Mouse (Mus musculus) ovary, adult 18-20 months (tissue): ENCODE data around the gene Stam2.

Experiments
- DNase-seq: peaks from one replicate; pipeline ENCODE4 v3.0.0; 2022; ENCODE audit warnings: low spot score, mixed read lengths

Gene Stam2

GRCm38 (mm10) chr2:52730891-52731290 lies 11.2 kb downstream of the Stam2 start:
- DNase-seq, result no peak

GRCm38 (mm10) chr2:52720231-52721025 lies 21.7 kb downstream of the Stam2 start:
- no peak for DNase-seq

- DNase-seq, result no peak
Observed at GRCm38 (mm10) chr2:52717076-52717475, 25.0 kb downstream of the Stam2 start.

- no peak for DNase-seq
Observed at GRCm38 (mm10) chr2:52715538-52715937, 26.5 kb downstream of the Stam2 start.

- DNase-seq, result no peak
Observed at GRCm38 (mm10) chr2:52714111-52714510, 28.0 kb downstream of the Stam2 start.

- DNase-seq, result no peak
Observed at GRCm38 (mm10) chr2:52710804-52711203, 31.3 kb downstream of the Stam2 start.

GRCm38 (mm10) chr2:52709417-52709816 lies 32.7 kb downstream of the Stam2 start:
- no peak for DNase-seq

GRCm38 (mm10) chr2:52701368-52702036 lies 40.6 kb downstream of the Stam2 start:
- DNase-seq, result no peak

- DNase-seq, result no peak
Observed at GRCm38 (mm10) chr2:52700352-52700751, 41.7 kb downstream of the Stam2 start.

- DNase-seq, result no peak
Observed at GRCm38 (mm10) chr2:52694604-52695003, 47.5 kb downstream of the Stam2 start.

- no peak for DNase-seq
Observed at GRCm38 (mm10) chr2:52691745-52692144, 50.3 kb downstream of the Stam2 start.

GRCm38 (mm10) chr2:52686601-52687000 lies 55.5 kb downstream of the Stam2 start:
- no peak for DNase-seq

GRCm38 (mm10) chr2:52677589-52677988 lies 64.5 kb downstream of the Stam2 start:
- DNase-seq, result no peak

- DNase-seq, result no peak
Observed at GRCm38 (mm10) chr2:52676913-52677303, 65.2 kb downstream of the Stam2 start.

- peak; percentile 32 for DNase-seq
Observed at GRCm38 (mm10) chr2:52676023-52676912, 65.8 kb downstream of the Stam2 start, which contains the start of gene Cacnb4. Gene Cacnb4 (minus strand): TSS chr2:52676831.

GRCm38 (mm10) chr2:52675278-52675987 lies 66.6 kb downstream of the Stam2 start:
- DNase-seq, result no peak

- DNase-seq, result no peak
Observed at GRCm38 (mm10) chr2:52674886-52675277, 67.2 kb downstream of the Stam2 start.

GRCm38 (mm10) chr2:52673172-52673571 lies 68.9 kb downstream of the Stam2 start:
- DNase-seq, result no peak

- DNase-seq, result no peak
Observed at GRCm38 (mm10) chr2:52670733-52671132, 71.3 kb downstream of the Stam2 start.

GRCm38 (mm10) chr2:52668480-52668879 lies 73.6 kb downstream of the Stam2 start:
- no peak for DNase-seq

GRCm38 (mm10) chr2:52656722-52657121 lies 85.4 kb downstream of the Stam2 start:
- DNase-seq, result no peak

- no peak for DNase-seq
Observed at GRCm38 (mm10) chr2:52654541-52654940, 87.5 kb downstream of the Stam2 start.
